Mouse (Mus musculus) hindbrain, embryonic 16.5 days (tissue): ENCODE results near the gene Vkorc1. TPM values are rescaled to one million over a fixed set of nuclear protein-coding genes. Genes with fewer than 3 reads are reported as not detected.

ENCODE experiments used
- ATAC-seq: fragments of 200-750 bp; cut with Nextera tagmentation; 2 replicates; pipeline ENCODE4 v1.8.0; 2017; ENCODE audit warnings: moderate TSS enrichment, moderate library complexity
- H3K27ac ChIP-seq: fragments of 300-500 bp; sonication (generic); 2 replicates; pipeline ENCODE4 v1.5.1; 2014; ENCODE audit warnings: low read depth, mild to moderate bottlenecking, control low read depth, low read length, moderate library complexity
- H3K27me3 ChIP-seq: fragments of 300-500 bp; sonication (generic); replicated peaks from 2 replicates; pipeline ENCODE4 v1.6.1; 2014; ENCODE audit warnings: low read length; ENCODE audit not compliant: control insufficient read depth, insufficient read depth
- H3K36me3 ChIP-seq: fragments of 300-500 bp; sonication (generic); 2 replicates; pipeline ENCODE4 v1.6.1; 2014; ENCODE audit warnings: mild to moderate bottlenecking, low read length, moderate library complexity, mixed read lengths; ENCODE audit not compliant: control insufficient read depth, insufficient read depth
- H3K4me1 ChIP-seq: fragments of 300-500 bp; sonication (generic); 2 replicates; pipeline ENCODE4 v1.6.1; 2014; ENCODE audit warnings: low read depth, low read length; ENCODE audit not compliant: control insufficient read depth, insufficient read depth
- H3K4me2 ChIP-seq: fragments of 300-500 bp; sonication (generic); 2 replicates; pipeline ENCODE4 v1.6.1; 2014; ENCODE audit warnings: mild to moderate bottlenecking, low read length, control low read depth, moderate library complexity
- H3K4me3 ChIP-seq: fragments of 300-500 bp; sonication (generic); 2 replicates; pipeline ENCODE4 v1.5.1; 2014; ENCODE audit warnings: mild to moderate bottlenecking, low read length, control low read depth, moderate library complexity
- H3K9ac ChIP-seq: fragments of 300-500 bp; sonication (generic); 2 replicates; pipeline ENCODE4 v1.6.1; 2014; ENCODE audit warnings: low read depth, mild to moderate bottlenecking, control low read depth, low read length, moderate library complexity
- H3K9me3 ChIP-seq: fragments of 300-500 bp; sonication (generic); 2 replicates; pipeline ENCODE4 v1.6.1; 2014; ENCODE audit warnings: mild to moderate bottlenecking, low read length, moderate library complexity; ENCODE audit not compliant: control insufficient read depth
- WGBS: fragments of 180-500 bp; shearing (Covaris S2); extraction: QIAGEN DNeasy Blood & Tissue Kit; methylation state at CpG from one replicate; pipeline ENCODE4 v1.1.7; 2014; 5-methylcytosine and 5-hydroxymethylcytosine counted together
- polyA plus RNA-seq: library from polyadenylated mRNA; unstranded; fragments of >200 nt; fragmentation: Nextera tagmentation; extraction: Ambion mirVana; gene quantifications from 2 replicates; pipeline ENCODE4 v1.2.1, GENCODE M21; 2015

Gene Vkorc1
- polyA plus RNA-seq, 1 experiment from 2014 or later = 75.2 TPM

DNA sequence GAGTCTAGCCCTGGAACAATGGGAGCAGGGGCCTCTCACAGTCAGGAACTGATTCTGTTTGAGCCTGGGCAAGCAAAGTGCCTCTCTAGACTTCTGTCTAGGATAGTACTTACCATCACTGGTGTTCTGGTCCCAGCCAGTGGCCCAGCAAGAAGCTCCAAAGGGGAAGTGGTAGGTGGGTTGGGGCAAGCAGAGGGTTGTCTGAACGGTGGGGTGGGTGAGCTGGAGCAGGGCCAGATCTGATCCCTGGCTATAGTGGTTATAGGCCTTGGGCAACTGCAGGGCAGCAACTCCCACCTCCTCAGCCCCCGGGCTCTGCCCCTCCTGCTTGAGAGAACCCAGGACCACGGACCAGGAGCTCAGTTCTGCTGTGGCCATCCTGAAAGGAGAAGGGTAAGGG is 6.6 kb downstream of the Vkorc1 start:
- H3K4me2 ChIP-seq = no peak overlapping the region
- H3K27ac ChIP-seq = no peak overlapping the region
- WGBS = 82% methylated on average over 3 of the region's 3 CpGs
- ATAC-seq = no peak
- H3K36me3 ChIP-seq = peaks cover 35% of the 10 kb centered on the region
- H3K9me3 ChIP-seq = no peaks in the 10 kb centered on the region
- no peak overlapping the region for H3K9ac ChIP-seq
- H3K27me3 ChIP-seq = no peaks in the 10 kb centered on the region
- no peak overlapping the region for H3K4me3 ChIP-seq
- H3K4me1 ChIP-seq = peaks cover 5% of the 10 kb centered on the region

DNA sequence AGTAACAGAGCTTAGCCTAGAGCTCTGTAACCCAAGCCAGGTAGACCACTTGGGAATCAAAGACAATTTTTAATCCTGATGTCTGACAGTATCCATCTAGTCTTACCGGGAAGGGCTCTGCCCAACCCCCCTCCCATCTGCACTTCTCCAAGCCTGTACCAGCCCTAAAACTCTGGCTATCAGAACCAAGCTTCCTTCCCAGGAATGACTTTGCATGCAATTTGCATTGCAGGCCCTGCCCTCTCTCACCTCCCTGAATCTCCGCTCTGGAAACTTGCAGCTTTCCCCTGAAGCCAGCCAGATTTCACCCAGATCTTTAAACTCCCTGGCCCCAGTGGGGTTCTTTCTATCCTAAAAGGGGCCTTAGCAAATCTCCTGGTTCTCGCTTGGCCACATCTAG is 7.6 kb downstream of the Vkorc1 start:
- Histone ChIP-seq H3K4me3 (no peak overlapping the region), H3K36me3 (peaks cover 43% of the 10 kb centered on the region), H3K9me3 (no peaks in the 10 kb centered on the region), H3K27me3 (no peaks in the 10 kb centered on the region), H3K9ac (no peak overlapping the region), H3K27ac (no peak overlapping the region), H3K4me1 (peaks cover 8% of the 10 kb centered on the region), H3K4me2 (no peak overlapping the region)
- WGBS = 85% methylated on average over 3 of the region's 3 CpGs
- no peak for ATAC-seq

DNA sequence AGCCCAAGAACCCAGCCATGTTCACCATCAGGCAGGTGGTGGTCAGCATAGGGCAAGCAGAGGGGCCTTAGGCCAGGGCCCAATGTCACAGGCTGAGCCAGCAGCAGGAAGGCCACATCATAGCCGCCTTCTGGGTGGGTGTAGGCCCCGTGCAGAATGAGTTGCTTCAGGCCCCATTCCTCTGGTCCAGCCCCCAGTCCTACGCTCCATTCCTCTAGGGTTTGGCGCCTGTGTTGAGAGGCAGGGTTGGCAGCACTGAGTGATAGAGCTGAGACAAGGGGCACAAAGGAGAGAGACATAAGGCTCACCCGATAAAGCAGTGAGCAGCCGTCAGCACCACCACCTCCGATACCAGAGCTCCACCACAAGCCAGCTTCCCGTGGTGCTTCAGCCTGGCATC is 8.2 kb downstream of the Vkorc1 start:
- no peak for ATAC-seq
- H3K27me3 ChIP-seq = no peaks in the 10 kb centered on the region
- peaks cover 8% of the 10 kb centered on the region for H3K4me1 ChIP-seq
- H3K9ac ChIP-seq = no peak overlapping the region
- no peak overlapping the region for H3K4me3 ChIP-seq
- no peak overlapping the region for H3K4me2 ChIP-seq
- H3K27ac ChIP-seq = no peak overlapping the region
- no peaks in the 10 kb centered on the region for H3K9me3 ChIP-seq
- WGBS = 87% methylated on average over 8 of the region's 8 CpGs
- H3K36me3 ChIP-seq = peaks cover 46% of the 10 kb centered on the region

DNA sequence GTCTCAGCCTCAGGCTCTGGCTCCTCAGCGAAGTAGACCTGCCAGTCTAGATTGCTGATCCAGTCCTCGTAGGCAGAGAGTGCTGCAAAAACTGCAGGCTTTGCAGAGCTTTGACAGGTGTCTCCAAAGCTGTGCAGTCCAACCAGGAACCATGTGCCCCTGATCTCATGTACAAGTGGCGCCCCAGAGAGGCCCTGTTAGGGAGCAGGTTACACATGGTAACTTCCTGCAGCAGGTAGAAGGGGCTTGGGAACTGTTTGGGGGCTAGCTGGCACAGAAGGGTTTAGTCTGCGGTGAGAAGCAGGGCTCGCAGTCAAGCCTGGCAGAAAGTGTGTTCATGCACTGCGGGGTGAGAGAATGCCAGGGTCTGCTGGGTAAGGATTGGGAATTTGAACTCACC is 8.9 kb downstream of the Vkorc1 start:
- H3K27me3 ChIP-seq = no peaks in the 10 kb centered on the region
- no peak overlapping the region for H3K4me2 ChIP-seq
- ATAC-seq = no peak
- no peak overlapping the region for H3K4me3 ChIP-seq
- H3K9me3 ChIP-seq = no peaks in the 10 kb centered on the region
- H3K27ac ChIP-seq = no peak overlapping the region
- WGBS = 92% methylated on average over 6 of the region's 6 CpGs
- H3K36me3 ChIP-seq = peaks cover 52% of the 10 kb centered on the region
- H3K9ac ChIP-seq = no peak overlapping the region
- peaks cover 8% of the 10 kb centered on the region for H3K4me1 ChIP-seq

DNA sequence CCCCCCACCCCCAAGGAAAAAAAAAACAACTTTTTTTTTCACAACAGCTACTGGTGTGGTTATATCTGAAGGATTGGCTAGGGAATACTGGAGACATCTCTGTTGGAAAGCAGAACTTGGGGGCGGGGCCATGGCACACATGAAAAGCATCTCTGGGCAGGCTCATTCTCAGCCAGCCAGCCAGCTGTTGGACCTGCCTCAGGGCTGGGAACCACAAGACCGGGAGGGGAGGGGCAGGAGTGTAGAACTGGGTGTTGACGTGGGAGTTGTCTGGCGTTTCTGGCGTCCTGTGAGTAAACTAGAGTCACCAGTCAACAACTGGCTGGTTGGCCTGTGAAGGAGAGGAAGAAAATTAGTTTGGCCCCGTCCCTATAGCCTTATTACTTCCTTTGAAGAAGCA is 9.5 kb downstream of the Vkorc1 start:
- Histone ChIP-seq H3K4me2 (no peak overlapping the region), H3K9me3 (no peaks in the 10 kb centered on the region), H3K36me3 (peaks cover 58% of the 10 kb centered on the region), H3K27me3 (no peaks in the 10 kb centered on the region), H3K4me1 (peaks cover 8% of the 10 kb centered on the region), H3K27ac (no peak overlapping the region), H3K4me3 (no peak overlapping the region), H3K9ac (no peak overlapping the region)
- no peak for ATAC-seq
- WGBS = 68% methylated on average over 6 of the region's 6 CpGs

DNA sequence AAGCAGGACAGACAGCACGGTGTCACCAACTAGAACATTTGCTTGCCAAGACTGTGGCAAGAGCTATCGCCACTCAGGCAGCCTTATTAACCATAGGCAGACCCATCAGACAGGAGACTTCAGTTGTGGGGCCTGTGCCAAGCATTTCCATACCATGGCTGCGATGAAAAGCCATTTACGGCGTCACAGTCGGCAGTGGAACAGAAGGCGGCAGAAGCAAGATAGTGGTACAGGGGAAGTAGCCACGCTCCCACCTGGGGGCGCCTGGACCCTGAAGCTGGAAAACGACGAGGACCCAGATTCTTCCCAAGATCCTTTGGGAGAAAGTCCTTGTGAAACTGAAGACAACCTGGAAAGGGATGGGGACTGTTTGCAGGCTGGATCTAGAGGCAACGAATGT is 15.0 kb downstream of the Vkorc1 start:
- no peak overlapping the region for H3K4me3 ChIP-seq
- no peak overlapping the region for H3K9ac ChIP-seq
- 91% methylated on average over 12 of the region's 12 CpGs for WGBS
- H3K27me3 ChIP-seq = no peaks in the 10 kb centered on the region
- H3K9me3 ChIP-seq = no peaks in the 10 kb centered on the region
- no peak overlapping the region for H3K27ac ChIP-seq
- H3K4me1 ChIP-seq = peaks cover 16% of the 10 kb centered on the region
- no peak for ATAC-seq
- H3K36me3 ChIP-seq = peaks cover 55% of the 10 kb centered on the region
- no peak overlapping the region for H3K4me2 ChIP-seq

DNA sequence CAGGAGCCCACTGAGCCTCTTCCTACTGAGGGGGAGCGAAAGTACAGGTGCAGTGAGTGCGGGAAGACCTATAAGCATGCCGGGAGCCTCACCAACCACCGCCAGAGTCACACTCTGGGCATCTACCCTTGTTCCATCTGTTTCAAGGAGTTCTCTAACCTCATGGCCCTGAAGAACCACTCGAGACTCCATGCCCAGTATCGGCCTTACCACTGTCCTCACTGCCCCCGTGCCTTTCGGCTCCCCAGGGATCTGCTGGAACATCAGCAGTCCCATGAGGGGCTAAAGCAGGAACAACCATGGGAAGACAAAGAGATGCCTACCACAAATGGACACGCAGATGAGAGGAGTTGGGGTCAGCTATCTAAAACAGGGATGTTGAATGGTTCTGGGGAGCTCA is 16.1 kb downstream of the Vkorc1 start:
- H3K36me3 ChIP-seq = peaks cover 51% of the 10 kb centered on the region
- H3K4me3 ChIP-seq = no peak overlapping the region
- H3K9ac ChIP-seq = no peak overlapping the region
- 98% methylated on average over 9 of the region's 9 CpGs for WGBS
- no peaks in the 10 kb centered on the region for H3K27me3 ChIP-seq
- no peak overlapping the region for H3K27ac ChIP-seq
- H3K4me2 ChIP-seq = no peak overlapping the region
- no peaks in the 10 kb centered on the region for H3K9me3 ChIP-seq
- ATAC-seq = no peak
- peaks cover 20% of the 10 kb centered on the region for H3K4me1 ChIP-seq

DNA sequence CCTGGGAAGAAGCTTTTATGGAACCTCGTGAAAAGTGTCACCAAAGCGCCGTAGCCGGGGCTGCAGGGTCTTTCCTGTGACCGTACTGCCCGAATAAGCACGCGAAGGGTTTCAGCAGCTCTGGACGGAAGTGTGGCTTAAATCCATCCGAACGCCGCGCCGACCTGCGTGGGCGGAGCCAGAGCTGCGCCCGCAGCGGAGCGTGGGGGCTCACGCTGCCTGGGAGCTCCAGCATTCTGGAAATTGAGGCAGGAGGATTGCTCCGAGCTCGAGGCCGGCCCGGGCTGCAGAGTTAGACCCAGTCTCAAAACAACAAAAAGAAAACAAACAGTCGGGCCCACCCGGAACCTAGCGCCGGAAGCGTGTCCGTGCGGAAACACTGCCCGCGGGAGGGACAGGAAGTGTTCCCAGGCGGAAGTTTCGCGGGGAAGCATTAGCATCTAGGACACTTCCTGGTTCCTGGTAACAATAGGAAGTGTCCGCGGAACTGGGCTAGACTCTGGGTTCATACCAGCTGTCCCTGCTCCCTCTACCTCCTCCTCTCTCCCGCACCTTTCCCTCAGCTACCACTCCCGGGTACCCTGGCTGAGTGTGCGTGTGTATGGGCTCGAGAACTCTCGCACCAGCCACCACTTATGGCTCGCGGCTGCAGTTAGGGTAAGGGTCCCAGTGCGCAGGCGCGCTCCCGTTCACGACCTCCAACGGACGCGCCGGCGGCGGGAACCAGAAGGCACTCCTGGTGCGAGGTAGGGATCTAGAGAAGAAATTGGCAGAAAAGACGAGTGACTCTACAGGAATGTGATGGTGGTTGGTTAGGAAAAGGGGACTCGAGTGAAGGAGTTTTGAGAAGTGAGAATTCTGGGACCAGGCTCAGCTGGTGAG is 18.7 kb downstream of the Vkorc1 start, which contains the start of gene Zfp668:
Gene Zfp668 (minus strand): TSS at position 362 of the 882 bp plus-strand sequence.
- peak within 1 kb of the TSS; percentile 94 for H3K9ac ChIP-seq
- WGBS = under 1% methylated on average over 58 of the region's 60 CpGs
- H3K27me3 ChIP-seq = no peaks in the 10 kb centered on the region
- H3K4me3 ChIP-seq = peak within 1 kb of the TSS; percentile 83
- H3K4me1 ChIP-seq = peaks cover 27% of the 10 kb centered on the region
- peak within 1 kb of the TSS; percentile 76 for H3K4me2 ChIP-seq
- ATAC-seq = peak; percentile 67
- H3K36me3 ChIP-seq = peaks cover 31% of the 10 kb centered on the region
- H3K27ac ChIP-seq = peak within 1 kb of the TSS; percentile 98
- no peaks in the 10 kb centered on the region for H3K9me3 ChIP-seq

DNA sequence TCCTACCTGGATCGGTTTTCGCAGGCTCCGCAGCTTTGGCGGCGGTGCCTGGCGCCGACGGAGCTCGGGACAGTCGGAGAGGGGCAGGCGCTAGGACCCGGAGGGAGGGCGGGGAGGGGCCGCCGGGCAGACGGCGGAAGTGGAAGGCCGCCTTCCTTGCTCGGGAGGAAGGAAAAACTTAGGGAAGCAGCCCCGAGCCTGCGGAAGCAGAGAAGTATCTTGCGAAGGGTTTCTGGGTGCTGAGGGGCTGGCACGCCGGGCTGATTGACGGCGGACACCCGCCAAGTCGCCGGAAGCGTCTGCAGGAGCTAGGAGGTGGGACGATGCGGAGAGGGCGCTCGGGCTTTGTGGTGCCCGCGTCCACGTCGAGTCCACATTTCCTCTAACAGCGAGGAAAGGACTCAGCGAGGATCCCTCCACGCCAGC is 19.4 kb downstream of the Vkorc1 start, which contains the start of gene Zfp646:
Gene Zfp646 (plus strand): TSS at position 181 of the 426 bp plus-strand sequence.
- Histone ChIP-seq H3K4me2 (peak within 1 kb of the TSS; percentile 76), H3K9ac (peak within 1 kb of the TSS; percentile 94), H3K4me3 (peak within 1 kb of the TSS; percentile 83), H3K27ac (peak within 1 kb of the TSS; percentile 98), H3K9me3 (no peaks in the 10 kb centered on the region), H3K4me1 (peaks cover 27% of the 10 kb centered on the region), H3K27me3 (no peaks in the 10 kb centered on the region), H3K36me3 (peaks cover 25% of the 10 kb centered on the region)
- 2% methylated on average over 40 of the region's 41 CpGs for WGBS
- ATAC-seq = peak; percentile 89
